Mouse (Mus musculus) heart, embryonic 16.5 days (tissue): ENCODE measurements around the gene Nanos2. TPM values are rescaled to one million over a fixed set of nuclear protein-coding genes. Genes with fewer than 3 reads are reported as not detected.
A peak's percentile ranks its signal among the peaks of the same experiment; 100 is the strongest.

Experiments used
- ATAC-seq: fragments of 200-750 bp; cut with Nextera tagmentation; replicated peaks from 2 replicates; pipeline ENCODE4 v1.8.0; 2017; ENCODE audit warnings: moderate number of reproducible peaks; ENCODE audit not compliant: insufficient read depth, low FRiP score; ENCODE audit errors: extremely low read depth
- H3K27ac ChIP-seq: fragments of 300-500 bp; sonication (generic); 2 replicates; pipeline ENCODE4 v1.5.1; 2014; ENCODE audit warnings: mild to moderate bottlenecking, low read length, control low read depth, moderate library complexity
- H3K27me3 ChIP-seq: fragments of 300-500 bp; sonication (generic); 2 replicates; pipeline ENCODE4 v1.6.1; 2014; ENCODE audit warnings: low read length, mixed read lengths; ENCODE audit not compliant: control insufficient read depth, insufficient read depth
- H3K36me3 ChIP-seq: fragments of 300-500 bp; sonication (generic); 2 replicates; pipeline ENCODE4 v1.6.1; 2014; ENCODE audit not compliant: control insufficient read depth, insufficient read depth
- H3K4me1 ChIP-seq: fragments of 300-500 bp; sonication (generic); 2 replicates; pipeline ENCODE4 v1.6.1; 2014; ENCODE audit warnings: low read length, mixed read lengths; ENCODE audit not compliant: control insufficient read depth, insufficient read depth
- H3K4me2 ChIP-seq: fragments of 300-500 bp; sonication (generic); 2 replicates; pipeline ENCODE4 v1.6.1; 2014; ENCODE audit warnings: low read depth, mild to moderate bottlenecking, control low read depth, low read length
- H3K4me3 ChIP-seq: fragments of 300-500 bp; sonication (generic); 2 replicates; pipeline ENCODE4 v1.5.1; 2014; ENCODE audit warnings: mild to moderate bottlenecking, control low read depth, low read length
- H3K9ac ChIP-seq: fragments of 300-500 bp; sonication (generic); 2 replicates; pipeline ENCODE4 v1.6.1; 2014; ENCODE audit warnings: low read length, control low read depth
- H3K9me3 ChIP-seq: fragments of 300-500 bp; sonication (generic); replicated peaks from 2 replicates; pipeline ENCODE4 v1.6.1; 2016; ENCODE audit warnings: low read length; ENCODE audit not compliant: control insufficient read depth
- WGBS: fragments of 180-500 bp; shearing (Covaris S2); extraction: QIAGEN DNeasy Blood & Tissue Kit; methylation state at CpG from one replicate; pipeline ENCODE4 v1.1.7; 2014; 5-methylcytosine and 5-hydroxymethylcytosine counted together
- polyA plus RNA-seq: library from polyadenylated mRNA; unstranded; fragments of >200 nt; fragmentation: Nextera tagmentation; extraction: Ambion mirVana; gene quantifications from 2 replicates; pipeline ENCODE4 v1.2.1, GENCODE M21; 2015

The Nanos2 gene
- polyA plus RNA-seq, 1 experiment from 2014 or later: not detected

DNA sequence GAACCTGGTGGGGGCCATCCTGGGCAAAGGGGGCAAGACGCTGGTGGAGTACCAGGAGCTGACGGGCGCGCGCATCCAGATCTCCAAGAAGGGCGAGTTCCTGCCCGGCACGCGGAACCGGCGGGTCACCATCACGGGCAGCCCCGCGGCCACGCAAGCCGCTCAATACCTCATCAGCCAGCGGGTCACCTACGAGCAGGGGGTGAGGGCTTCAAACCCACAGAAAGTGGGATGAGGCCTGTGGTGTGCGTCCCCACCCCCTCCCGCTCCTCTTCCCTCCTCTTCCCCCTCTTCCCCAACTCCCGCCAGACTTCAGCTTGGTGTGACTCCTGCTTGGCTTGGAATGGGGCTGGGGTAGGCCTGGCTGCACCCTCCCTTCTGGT lies 28.8 kb upstream of the Nanos2 start:
- peaks cover 6% of the 10 kb centered on the region for H3K4me1 ChIP-seq
- H3K27me3 ChIP-seq: peaks cover 58% of the 10 kb centered on the region
- 0 out of 2 replicates have a peak, but pooled peaks have one; percentile 10 for ATAC-seq
- peak overlapping the region; percentile 70 for H3K4me3 ChIP-seq
- H3K27ac ChIP-seq: 0 out of 2 replicates have a peak overlapping the region, but pooled peaks have one; percentile 36
- H3K36me3 ChIP-seq: no peaks in the 10 kb centered on the region
- peak overlapping the region; percentile 78 for H3K9ac ChIP-seq
- peak overlapping the region; percentile 99 for H3K4me2 ChIP-seq
- WGBS: 3% methylated on average over 21 of the region's 21 CpGs
- H3K9me3 ChIP-seq: no peaks in the 10 kb centered on the region

DNA sequence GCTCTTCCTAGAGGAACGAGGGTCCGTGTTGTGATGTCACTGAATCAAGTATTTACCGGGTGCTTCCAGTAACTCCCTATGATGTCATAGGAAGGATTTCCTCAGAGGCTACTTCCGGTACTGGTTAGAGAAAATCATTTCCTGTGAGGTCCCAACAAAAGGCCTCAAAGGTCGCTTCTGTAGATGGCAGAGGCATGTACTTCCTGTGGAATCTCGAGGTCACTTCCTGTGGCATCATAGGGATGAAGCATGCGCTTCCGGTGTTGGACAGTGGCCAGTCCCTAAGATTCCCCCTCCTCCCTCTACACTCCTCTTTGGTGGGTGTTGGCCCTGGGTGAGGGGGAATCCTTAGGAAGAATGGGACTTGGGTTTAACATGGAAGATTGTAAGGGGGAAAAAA lies 27.8 kb upstream of the Nanos2 start:
- H3K4me1 ChIP-seq: peaks cover 6% of the 10 kb centered on the region
- ATAC-seq: 0 out of 2 replicates have a peak, but pooled peaks have one; percentile 7
- peak overlapping the region; percentile 26 for H3K4me2 ChIP-seq
- H3K9ac ChIP-seq: no peak overlapping the region
- H3K27ac ChIP-seq: peak overlapping the region; percentile 14
- no peaks in the 10 kb centered on the region for H3K9me3 ChIP-seq
- no peak overlapping the region for H3K4me3 ChIP-seq
- H3K36me3 ChIP-seq: no peaks in the 10 kb centered on the region
- H3K27me3 ChIP-seq: peaks cover 64% of the 10 kb centered on the region
- WGBS: 35% methylated on average over 8 of the region's 8 CpGs

DNA sequence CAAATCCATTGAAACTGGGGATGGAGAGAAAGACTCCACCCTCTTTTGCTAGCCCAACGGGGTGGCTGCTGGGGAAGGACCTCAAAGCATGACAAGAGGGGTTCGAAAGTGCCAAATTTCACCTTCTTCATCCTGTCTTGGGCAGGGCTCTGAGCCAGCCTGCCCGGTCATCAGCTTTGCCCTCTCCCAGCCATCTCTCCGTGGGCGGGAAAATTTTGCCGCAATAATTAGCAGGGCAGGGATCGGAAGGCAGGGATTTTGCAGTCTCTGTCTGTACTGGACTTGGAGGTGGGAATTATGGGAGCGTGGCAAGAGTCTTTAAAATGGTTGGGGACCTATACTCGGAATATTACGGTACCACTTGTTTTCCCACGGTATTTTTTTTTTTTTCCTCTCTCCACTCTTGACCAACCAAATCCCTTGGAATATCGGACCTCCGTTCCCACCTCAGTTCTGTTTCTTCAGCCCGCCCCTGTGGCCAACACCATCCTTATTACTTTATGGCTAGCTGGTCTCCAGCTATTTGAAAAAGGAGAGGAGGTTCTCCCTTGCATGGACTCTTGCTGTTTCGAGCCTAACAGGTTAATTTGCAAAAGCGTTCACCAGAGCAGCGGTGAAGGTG lies 24.9 kb upstream of the Nanos2 start:
- no peak for ATAC-seq
- H3K9me3 ChIP-seq: no peaks in the 10 kb centered on the region
- no peak overlapping the region for H3K9ac ChIP-seq
- H3K4me3 ChIP-seq: peak overlapping the region; percentile 6
- H3K36me3 ChIP-seq: no peaks in the 10 kb centered on the region
- WGBS: 2% methylated on average over 17 of the region's 17 CpGs
- peaks cover 72% of the 10 kb centered on the region for H3K27me3 ChIP-seq
- peaks cover 5% of the 10 kb centered on the region for H3K4me1 ChIP-seq
- no peak overlapping the region for H3K27ac ChIP-seq
- peak overlapping the region; percentile 27 for H3K4me2 ChIP-seq

DNA sequence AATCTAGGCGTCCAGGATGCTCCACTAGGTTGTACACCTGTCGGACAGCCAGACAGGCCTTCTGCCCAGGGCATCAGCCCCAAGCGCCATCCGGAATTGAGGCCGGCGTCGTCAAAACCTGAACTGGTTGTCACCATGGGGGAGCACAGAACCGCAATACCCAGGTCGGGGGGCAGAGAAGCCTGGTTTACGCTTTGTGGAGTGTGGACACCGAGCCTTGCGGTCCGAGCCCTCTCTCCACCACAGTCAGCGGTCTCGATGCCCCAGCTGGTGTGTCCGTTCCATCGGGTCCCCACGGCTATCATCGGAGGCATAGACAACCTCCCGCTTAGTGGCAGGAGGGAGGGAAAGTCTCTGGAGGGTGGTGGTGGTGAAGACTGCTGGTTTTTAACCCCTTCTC lies 24.4 kb upstream of the Nanos2 start:
- no peak for ATAC-seq
- 4% methylated on average over 20 of the region's 20 CpGs for WGBS
- no peak overlapping the region for H3K9ac ChIP-seq

DNA sequence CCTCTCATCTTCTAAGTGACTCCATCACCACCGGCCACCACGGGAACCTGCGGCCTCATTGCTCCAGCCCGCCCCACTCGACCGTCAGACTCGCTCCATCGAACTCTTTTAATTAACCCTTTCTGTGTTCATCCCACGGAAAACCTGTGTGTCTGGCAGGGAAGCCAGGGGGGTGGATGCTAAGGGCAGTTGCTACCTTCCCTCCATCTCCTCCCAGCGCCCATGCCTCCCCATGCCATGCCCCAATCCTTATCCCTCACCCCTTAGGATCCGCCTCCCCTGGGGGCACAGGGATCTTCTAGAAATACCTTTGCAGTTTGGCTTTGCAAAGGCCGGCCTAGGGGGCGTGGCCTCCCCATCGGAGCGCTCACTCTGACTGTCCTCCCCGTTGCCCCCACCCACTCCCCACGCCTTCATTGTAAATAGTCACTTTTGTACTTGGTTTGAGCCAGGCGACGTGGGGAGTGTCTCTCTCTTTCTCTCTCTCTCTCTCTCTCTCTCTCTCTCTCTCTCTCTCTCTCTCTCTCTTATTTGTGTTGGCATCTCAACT lies 23.8 kb upstream of the Nanos2 start:
- Histone ChIP-seq H3K27me3 (peaks cover 66% of the 10 kb centered on the region), H3K36me3 (no peaks in the 10 kb centered on the region), H3K4me3 (no peak overlapping the region), H3K9me3 (no peaks in the 10 kb centered on the region), H3K4me2 (no peak overlapping the region), H3K9ac (no peak overlapping the region), H3K27ac (no peak overlapping the region), H3K4me1 (0 out of 2 replicates have a peak, but pooled peaks cover 3% of the 10 kb centered on the region)
- 2% methylated on average over 19 of the region's 19 CpGs for WGBS
- no peak for ATAC-seq

More for the DNA sequence above, 24.4 kb upstream of the Nanos2 start:
- peak overlapping the region; percentile 27 for H3K4me2 ChIP-seq
- no peaks in the 10 kb centered on the region for H3K9me3 ChIP-seq
- H3K27ac ChIP-seq: no peak overlapping the region
- no peaks in the 10 kb centered on the region for H3K36me3 ChIP-seq
- H3K4me1 ChIP-seq: 0 out of 2 replicates have a peak, but pooled peaks cover 3% of the 10 kb centered on the region
- H3K4me3 ChIP-seq: peak overlapping the region; percentile 6
- H3K27me3 ChIP-seq: peaks cover 70% of the 10 kb centered on the region

DNA sequence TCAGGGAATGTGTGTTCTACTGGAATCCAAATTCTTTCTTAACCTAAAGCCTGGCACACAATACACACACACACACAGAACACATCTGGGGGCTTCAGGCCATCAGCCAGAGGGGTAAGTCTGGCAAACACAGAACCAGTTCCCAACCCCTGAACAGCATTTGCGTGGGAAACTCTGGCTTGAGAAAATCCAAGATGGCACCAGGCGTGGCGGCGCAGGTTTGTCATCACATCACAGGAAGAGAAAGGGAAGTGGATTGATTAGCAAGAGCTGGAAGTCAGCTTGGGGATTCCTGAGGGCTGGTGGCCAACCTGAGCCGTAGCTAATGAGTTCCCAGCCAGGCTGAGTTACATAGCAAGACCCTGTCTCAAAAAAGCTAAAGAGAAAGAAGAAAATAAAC lies 21.9 kb upstream of the Nanos2 start:
- no peak overlapping the region for H3K27ac ChIP-seq
- H3K36me3 ChIP-seq: no peaks in the 10 kb centered on the region
- peaks cover 51% of the 10 kb centered on the region for H3K27me3 ChIP-seq
- 0 out of 2 replicates have a peak, but pooled peaks cover 3% of the 10 kb centered on the region for H3K4me1 ChIP-seq
- no peak for ATAC-seq
- no peak overlapping the region for H3K4me3 ChIP-seq
- 72% methylated on average over 5 of the region's 5 CpGs for WGBS
- H3K4me2 ChIP-seq: no peak overlapping the region
- H3K9me3 ChIP-seq: no peaks in the 10 kb centered on the region
- H3K9ac ChIP-seq: no peak overlapping the region

DNA sequence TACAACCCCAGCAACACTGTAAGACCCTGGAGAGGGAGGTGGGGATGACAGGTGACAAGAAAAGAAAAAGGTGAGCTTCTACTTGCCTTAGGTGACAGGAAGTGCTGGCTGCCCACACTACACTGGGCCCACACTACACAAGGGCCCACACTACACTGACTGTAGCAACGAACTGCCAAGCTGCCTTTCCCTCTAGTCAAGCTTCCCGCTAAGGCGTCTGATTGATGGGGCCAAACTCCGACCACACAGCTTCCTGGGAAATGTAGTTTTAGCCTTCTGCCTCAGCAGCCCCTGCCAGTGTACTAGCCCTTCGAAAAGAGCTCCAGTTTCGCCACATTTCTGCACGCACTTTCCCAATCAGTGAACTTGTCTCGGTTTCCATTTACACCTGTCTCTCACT lies 19.6 kb upstream of the Nanos2 start:
- 8% methylated on average over 8 of the region's 8 CpGs for WGBS
- H3K9me3 ChIP-seq: no peaks in the 10 kb centered on the region
- no peak overlapping the region for H3K4me3 ChIP-seq
- no peak overlapping the region for H3K4me2 ChIP-seq
- no peaks in the 10 kb centered on the region for H3K36me3 ChIP-seq
- H3K27ac ChIP-seq: no peak overlapping the region
- H3K4me1 ChIP-seq: 0 out of 2 replicates have a peak, but pooled peaks cover under 1% of the 10 kb centered on the region
- H3K9ac ChIP-seq: no peak overlapping the region
- no peak for ATAC-seq
- H3K27me3 ChIP-seq: peaks cover 28% of the 10 kb centered on the region

DNA sequence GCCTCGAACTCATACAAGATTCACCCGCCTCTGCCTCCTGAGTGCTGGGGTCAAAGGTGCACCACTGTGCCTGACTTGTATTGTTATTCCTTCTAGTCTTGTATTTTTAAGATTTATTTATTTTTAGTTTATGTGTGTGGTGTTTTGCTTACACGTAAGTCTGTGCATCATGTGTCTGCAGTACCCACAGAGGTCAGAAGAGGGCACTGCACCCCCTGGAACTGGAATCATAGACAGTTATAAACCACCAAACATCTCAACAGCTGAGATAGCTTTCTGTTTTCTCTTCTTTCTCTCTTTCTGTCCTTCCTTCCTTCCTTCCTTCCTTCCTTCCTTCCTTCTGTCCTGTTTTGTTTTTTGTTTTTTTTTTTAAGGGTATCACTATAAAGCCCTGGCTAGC lies 16.2 kb upstream of the Nanos2 start:
- no peaks in the 10 kb centered on the region for H3K9me3 ChIP-seq
- H3K4me1 ChIP-seq: no peaks in the 10 kb centered on the region
- no peak for ATAC-seq
- no peaks in the 10 kb centered on the region for H3K36me3 ChIP-seq
- H3K9ac ChIP-seq: no peak overlapping the region
- H3K27ac ChIP-seq: no peak overlapping the region
- H3K4me2 ChIP-seq: no peak overlapping the region
- WGBS: 89% methylated on average over 3 of the region's 3 CpGs
- H3K27me3 ChIP-seq: peaks cover 2% of the 10 kb centered on the region; the same call in 1 of the 2 replicates
- H3K4me3 ChIP-seq: no peak overlapping the region

DNA sequence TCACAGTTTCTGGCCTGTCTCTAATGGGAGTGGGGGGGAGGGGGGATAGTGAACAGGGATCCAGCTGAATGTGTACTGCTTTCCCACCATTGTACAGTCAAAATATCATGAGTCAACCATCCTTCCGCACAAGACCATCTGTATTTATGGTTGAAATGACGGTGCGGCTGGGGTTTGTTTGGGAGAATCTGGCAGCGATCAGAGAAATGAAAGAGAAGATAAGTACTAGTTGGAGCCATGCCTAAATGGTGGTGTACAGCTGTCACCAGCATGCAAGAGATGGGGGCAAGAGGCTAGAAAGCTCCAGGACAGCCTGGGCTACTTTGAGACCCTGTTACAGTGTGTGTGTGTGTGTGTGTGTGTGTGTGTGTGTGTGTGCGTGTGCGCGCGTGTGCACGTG lies 8.8 kb upstream of the Nanos2 start:
- H3K27me3 ChIP-seq: no peaks in the 10 kb centered on the region
- ATAC-seq: no peak
- no peak overlapping the region for H3K9ac ChIP-seq
- 79% methylated on average over 9 of the region's 9 CpGs for WGBS
- H3K27ac ChIP-seq: no peak overlapping the region
- H3K36me3 ChIP-seq: no peaks in the 10 kb centered on the region
- no peaks in the 10 kb centered on the region for H3K4me1 ChIP-seq
- H3K4me2 ChIP-seq: no peak overlapping the region
- no peak overlapping the region for H3K4me3 ChIP-seq
- H3K9me3 ChIP-seq: no peaks in the 10 kb centered on the region
